Mouse (Mus musculus) layer of hippocampus, adult 2 months (tissue): ENCODE data around the gene Gm10058. TPM values are rescaled to one million over a fixed set of nuclear protein-coding genes. Genes with fewer than 3 reads are reported as not detected.
"Not testable (repeated sequence)": the region's sequence is repeated elsewhere in the genome, so short reads cannot be mapped to it uniquely, and the experiment has no call there.

Source experiments
- DNase-seq, 2 experiments: peaks; one replicate each; pipeline ENCODE4 v3.0.0; 2022; ENCODE audit warnings: low spot score in 2 of 2
- H3K27ac ChIP-seq: fragments of 200-600 bp; 2 replicates; pipeline ENCODE4 v1.8.1; 2022
- H3K4me3 ChIP-seq: fragments of 200-600 bp; 2 replicates; pipeline ENCODE4 v1.8.1; 2022; ENCODE audit warnings: mild to moderate bottlenecking
- long read RNA-seq, 2 experiments: library from polyadenylated mRNA; stranded (forward); transcript quantifications; one replicate each; pipeline ENCODE4 v2.0.0; 2021; ENCODE audit warnings: borderline mapping rate in 2 of 2
- total RNA-seq, 2 experiments: library from RNA; stranded (reverse); gene quantifications; 2 replicates each; pipeline ENCODE4 v1.2.3; 2021

Gm10058 gene
- not detected for total RNA-seq
- long read RNA-seq, experiment 1, result 0 reads
- long read RNA-seq, experiment 2, result 0 reads

- H3K4me3 ChIP-seq, result not testable (repeated sequence)
Observed at GRCm38 (mm10) chrX:27946785-27947184, at the start of gene Gm10058. Gene Gm10058, minus strand, starts transcription at chrX:27946885.

More at GRCm38 (mm10) chrX:27946785-27947184, at the start of gene Gm10058:
- not testable (repeated sequence) for H3K27ac ChIP-seq, DNase-seq
